Mouse (Mus musculus) lung, postnatal 25 days (tissue): ENCODE data around the gene Hs2st1.
"Not testable (repeated sequence)": the region's sequence is repeated elsewhere in the genome, so short reads cannot be mapped to it uniquely, and the experiment has no call there.

ENCODE experiments used
- DNase-seq: peaks from one replicate; pipeline ENCODE4 v3.0.0; 2022; ENCODE audit warnings: low spot score

Hs2st1 gene

DNA sequence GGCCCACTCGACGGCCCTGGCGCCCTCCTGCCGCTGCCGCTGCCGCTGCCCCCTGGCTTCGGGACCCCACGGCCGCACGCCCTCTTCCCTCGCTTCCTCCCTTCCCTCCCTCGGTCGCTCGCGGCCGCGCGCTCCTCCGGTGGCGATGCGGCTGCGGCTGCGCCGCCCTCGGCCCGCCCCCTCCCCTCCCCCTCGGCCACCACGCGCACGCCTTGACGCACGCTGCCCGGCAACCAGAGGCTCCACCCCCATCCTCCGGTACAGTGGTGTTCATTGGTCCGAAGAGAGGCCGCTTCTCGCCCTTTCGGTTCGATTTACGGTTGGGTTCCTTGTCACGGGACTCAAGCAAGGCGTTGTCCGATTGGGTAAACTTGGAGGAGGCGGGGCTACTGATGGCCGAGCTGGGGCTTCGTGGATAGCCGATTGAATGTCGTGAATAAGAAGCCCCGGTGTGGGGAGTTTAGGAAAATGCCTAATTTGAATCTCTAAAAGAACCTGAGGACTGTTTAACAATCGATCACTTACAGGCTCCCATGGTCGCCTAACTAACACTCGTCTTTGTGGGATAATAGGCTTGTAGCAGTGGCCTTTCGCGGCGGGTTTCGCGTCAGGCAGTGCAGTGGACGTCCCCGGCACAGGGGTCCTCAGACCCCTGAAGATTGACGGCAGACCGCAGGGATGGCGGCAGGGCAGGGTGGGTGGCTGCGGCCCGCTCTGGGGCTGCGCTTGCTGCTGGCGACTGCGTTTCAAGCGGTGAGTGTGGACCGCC, at the start of gene Hs2st1, which contains the start of gene Selenof:
Gene Hs2st1 (minus strand): TSS at position 135 of the 769 bp plus-strand sequence.
Gene Selenof (plus strand): TSS at position 258 of the 769 bp plus-strand sequence.
- DNase-seq = peak; percentile 100

DNA sequence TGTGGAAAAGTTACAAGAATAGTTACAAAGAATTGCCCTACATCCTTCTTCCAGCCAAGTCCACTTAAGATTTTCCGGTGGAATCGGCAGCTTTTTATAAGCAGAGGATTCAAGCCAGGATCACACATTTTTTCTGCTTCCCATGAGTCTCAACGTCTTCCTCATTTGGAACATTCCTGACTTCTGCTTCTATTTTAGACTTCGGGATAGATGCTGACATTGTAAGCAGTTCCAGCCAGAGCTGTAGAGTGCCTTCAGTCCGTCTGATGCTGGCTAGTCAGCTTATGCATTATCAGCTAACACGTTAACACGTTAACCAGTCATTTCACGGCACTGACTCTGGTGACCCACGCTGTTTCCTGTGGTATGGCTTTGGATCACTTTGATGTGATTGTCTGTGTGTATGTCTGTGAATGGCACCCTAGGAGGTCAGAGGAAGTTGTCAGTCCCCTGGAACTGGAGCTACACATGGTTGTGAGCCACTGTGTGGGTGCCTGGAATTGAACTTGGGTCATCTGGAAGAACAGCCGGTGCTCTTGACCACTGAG, 47.7 kb upstream of the Hs2st1 start:
- no peak for DNase-seq

DNA sequence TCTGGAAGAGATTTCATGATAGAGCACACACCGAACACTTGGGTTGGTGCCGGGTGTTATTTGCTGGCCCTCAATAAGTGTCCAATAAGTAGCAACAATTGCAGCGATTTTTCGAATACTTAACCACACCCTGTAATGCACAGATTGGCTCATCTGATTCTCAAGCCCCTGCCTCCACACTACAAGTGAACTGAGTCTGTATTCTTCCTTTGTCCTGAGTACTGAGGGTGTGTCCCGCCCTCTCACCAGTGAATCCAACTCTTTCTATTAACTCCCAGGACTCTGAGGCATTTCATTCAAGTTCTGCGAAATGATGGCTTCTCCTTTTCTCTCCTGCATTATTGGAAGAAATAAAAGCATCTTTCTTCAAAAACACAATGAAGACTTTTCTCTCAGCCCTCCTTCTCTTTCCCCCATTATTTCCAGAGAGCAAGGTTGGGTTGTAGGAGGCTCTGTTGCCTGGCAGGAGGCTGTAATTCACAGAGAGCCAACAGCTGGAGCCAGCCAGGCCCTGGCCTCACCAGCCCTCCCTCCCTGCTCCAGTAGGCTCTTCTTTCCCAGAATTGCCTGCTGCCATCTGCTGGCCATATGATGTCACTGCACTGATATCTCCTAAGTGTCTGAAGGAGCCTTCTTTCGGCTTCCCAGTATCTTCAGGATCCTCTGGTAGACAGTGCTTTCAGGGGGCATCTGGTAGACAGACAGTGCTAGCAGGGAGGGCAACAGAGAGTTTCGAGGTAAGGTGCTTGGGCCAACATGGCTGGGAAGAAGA, 46.9 kb upstream of the Hs2st1 start:
- peak; percentile 84 for DNase-seq

DNA sequence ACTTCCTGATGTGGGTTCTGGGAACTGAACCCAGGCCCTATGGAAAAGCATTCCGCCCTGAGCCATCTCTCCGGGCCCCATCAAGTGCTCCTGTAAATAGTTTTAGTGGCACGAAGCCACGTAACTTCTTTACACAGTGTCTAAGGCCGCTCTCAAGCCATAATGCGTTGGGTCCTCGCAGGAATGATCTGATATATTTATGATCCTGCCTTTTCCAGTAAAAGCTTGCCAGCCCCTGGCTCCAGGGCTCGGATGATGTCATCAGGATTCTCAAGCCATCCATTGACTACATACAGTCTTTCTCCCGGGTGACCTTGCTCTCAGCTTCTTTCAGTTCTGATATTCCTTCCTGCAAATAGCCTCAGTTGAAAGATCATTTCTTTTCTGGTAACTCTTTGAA, 45.5 kb upstream of the Hs2st1 start:
- no peak for DNase-seq

DNA sequence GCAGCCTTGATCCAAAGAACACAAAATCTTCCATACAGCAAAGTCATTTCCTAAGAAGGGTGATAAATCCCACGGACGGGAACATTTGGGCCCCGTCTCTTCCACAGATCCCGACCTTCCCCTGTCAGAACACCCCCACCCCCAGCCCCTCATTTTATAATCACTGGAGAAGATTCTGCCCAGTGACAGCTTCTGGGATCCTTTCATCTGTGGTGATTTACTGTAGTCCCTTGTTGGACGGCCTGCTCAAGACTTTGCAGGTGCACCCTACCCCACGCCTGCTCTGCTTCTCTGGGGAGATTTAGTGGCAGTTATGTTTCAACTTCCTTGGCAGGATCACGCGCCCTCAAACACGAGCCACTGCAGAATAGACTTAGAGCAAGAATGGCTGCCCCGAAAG, 44.7 kb upstream of the Hs2st1 start:
- DNase-seq = no peak

DNA sequence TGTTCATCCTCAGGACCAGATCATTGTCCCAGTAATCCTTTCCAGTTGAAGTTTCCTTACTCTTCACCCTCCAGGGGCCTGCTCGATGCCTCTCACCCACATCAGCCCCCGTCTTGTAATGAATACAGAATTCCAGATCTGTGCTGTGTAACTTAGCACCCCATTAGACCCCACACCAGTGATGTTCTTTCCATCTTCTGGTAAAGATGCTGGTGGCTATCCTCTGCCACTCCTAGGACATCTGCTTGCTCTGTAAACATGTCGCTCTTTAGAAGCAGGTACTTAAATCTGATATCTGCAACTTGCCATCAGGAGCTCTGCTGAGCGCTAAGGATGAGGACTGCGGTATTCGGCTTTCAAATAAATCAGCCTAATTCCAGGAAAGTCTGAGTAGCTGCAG, 44.3 kb upstream of the Hs2st1 start:
- no peak for DNase-seq

DNA sequence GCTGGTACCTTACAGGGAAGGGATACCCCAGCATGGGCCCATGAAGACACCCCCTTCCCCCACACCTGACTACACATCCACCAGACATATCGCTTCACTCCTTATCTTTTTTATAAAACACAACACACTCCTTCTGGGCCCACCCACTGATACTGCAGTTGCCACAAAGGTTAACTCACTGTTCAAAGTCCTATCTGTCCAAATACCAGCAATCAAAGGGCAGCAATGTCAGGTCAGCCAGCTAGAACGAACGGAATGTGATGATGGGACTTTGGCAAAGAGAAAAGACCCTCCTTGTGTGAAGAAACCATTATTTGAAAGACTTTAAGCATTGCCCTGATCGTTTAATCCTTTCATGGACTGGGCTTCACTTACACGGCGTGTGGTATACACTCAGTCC, 42.4 kb upstream of the Hs2st1 start:
- DNase-seq = no peak

DNA sequence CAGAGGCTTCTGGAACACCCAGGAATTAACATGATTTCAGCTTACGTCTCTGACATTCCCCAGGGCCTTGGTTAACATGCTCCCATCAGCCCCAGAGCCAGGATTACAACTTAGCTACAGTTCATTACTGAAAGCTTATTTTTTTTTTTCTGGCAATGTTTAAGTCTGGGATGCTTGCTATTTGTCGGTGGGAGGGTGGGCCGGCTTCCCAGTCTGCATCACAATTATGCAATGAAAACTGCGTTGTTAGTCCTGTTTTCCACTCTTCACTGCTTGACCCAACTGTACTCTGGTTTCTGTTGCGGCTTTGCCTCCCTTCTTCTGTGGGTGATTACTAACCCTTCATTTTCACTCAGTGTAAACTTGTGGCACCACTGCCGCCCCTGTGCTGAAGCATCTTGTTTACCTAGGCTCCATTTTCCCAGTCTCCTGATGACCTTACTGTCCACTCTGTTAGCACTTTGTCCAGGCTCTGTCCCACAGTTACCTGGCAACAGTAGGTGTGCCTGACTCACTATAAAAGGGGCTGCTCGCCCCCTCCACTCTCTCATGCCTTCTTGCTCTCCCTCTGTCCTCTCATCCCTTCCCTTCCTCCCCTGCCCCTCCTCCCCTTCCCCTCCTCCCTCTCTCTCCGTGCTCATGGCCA, 41.8 kb upstream of the Hs2st1 start:
- DNase-seq = no peak

DNA sequence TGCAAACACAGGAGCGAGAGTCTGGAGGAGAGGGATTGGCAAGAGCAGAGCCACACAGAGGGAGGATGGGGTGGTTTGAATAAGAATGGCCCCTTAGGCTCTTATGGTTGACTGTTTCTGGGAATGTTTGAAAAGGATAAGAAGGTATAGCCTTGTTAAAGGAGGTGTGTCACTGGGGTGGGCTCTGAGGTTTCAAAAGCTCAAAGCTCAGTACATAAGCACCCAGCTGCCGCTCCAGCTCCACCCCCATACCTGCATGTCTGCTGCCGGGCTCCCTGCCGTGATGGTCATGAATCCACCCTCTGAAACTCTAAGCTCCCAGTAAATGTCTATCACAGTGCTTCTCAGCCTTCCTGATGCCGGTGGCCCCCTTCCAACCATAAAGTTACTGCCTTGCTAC, 40.8 kb upstream of the Hs2st1 start:
- no peak for DNase-seq

DNA sequence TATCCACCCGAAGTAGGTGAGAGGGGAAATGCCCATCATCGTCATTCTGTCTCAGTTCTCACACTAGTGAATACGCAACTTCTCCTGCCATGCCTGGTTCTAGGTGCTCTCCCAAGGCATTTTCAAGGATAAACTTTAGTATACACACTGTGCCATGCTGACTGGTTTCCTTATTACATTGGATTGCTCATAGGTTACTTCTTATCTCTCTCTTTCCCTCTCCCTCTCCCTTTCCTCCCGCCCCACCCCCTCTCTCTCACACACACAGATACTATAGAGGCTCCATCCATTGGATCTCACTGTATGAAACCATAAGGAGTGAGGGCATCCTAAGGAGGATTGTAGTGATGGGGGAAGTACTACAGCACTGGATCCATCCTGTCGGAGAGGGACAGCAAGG, 38.1 kb upstream of the Hs2st1 start:
- DNase-seq = no peak

DNA sequence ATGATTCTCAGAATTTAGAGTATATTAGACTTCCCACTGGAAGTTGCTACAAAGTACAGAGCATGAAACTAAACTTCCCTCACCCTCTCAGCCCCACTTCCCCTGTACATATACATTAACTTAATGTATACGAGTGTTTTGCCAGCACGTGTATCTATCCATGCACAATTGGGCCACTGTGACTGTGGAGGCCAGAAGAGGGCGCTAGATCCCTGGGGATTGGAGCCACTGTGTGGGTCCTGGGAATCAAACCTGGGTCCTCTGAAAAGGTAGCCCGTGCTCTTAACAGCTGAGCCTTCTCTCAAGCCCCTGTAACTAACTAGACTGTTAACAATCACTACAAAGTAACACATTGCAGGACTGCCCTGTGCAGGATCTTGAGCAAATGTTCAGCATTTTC, 36.5 kb upstream of the Hs2st1 start:
- DNase-seq = no peak

DNA sequence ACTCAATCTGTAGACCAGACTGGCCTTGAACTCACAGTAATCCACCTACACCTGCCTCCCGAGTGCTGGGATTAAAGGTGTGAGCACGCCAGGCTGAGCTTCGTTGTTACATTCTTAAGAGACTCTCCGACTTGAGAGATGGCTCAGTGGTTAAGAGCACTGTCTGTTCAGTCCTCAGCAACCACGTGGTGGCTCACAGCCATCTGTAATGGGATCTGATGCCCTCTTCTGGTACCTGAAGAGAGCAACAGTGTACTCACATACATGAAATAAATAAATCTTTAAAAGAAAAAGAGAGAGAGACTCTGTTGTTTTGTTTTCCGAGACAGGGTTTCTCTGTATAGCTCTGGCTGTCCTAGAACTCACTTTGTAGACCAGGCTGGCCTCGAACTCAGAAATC, 35.8 kb upstream of the Hs2st1 start:
- not testable (repeated sequence) for DNase-seq

DNA sequence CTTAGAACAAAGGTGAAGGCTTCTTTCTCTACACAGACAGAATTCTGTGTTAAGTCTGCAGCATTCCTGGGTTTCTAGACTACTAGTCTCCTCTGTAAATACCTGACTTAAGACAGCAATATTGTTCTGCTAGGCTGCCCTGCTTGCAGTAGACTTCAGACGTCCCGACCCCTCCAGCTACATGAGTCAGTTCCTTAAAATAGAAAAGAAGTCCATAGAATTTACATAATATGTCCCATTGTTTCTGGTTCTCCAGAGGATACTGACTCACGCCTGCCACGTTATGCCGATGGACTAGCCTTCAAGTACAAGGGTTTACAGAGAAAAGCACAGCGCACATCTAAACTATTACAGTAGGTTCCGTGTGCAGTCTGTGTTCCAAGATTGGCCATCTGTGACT, 34.2 kb upstream of the Hs2st1 start:
- DNase-seq = no peak

DNA sequence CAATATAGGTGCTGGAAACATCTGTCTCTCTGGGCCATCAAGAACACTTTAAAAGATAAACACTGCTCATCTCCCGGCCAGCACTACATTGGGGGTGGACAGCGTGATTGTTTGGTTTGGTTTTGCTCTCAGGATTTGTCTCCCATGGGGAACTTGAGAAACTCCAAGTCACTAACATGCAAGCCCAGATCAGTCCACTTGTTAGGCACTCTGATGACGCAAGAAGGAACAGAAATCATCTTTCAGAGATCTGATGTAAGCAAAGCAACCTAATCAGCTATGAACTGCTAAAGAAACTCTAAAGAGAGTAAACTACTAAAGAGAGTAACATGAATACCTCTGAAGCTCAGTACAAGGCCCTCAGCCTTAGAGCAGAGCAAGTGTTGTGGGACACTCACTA, 33.6 kb upstream of the Hs2st1 start:
- no peak for DNase-seq

DNA sequence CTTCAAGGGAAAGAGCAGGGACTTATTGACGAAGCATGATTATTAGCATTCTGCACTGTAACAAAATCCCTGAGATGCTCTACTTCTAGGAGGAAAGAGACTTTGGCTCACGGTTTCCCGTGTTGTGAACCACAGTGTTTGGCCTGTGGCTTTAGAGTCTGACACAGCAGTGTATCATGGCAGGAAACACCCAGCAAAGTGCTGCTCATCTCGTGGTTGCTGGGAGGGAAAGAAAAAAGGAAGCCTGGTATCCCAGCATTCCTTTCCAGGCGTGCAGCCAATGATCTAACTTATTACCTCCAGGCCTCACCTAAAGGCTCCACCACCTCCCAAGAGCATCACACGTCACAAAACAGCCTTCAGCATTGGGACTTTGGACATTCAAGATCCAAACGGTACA, 32.8 kb upstream of the Hs2st1 start:
- DNase-seq = no peak

DNA sequence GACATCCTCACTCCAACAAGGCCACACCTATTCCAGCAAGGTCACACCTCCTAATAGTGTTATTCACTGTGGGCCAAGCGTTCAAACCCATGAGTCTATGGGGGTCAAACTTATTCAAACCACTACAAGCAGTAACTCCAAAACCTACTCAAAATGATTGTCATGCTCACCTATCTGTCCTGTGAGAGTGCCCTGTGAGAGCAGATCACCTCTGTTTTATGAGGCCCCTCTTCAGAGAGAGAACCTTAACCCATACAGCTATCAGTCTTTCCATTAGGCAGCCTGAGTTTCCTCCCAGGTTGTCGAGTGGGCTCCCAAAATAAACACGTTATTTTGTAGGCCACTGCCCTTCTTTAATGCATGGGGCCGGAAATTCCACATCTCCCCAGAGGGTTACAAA, 32.4 kb upstream of the Hs2st1 start:
- no peak for DNase-seq

DNA sequence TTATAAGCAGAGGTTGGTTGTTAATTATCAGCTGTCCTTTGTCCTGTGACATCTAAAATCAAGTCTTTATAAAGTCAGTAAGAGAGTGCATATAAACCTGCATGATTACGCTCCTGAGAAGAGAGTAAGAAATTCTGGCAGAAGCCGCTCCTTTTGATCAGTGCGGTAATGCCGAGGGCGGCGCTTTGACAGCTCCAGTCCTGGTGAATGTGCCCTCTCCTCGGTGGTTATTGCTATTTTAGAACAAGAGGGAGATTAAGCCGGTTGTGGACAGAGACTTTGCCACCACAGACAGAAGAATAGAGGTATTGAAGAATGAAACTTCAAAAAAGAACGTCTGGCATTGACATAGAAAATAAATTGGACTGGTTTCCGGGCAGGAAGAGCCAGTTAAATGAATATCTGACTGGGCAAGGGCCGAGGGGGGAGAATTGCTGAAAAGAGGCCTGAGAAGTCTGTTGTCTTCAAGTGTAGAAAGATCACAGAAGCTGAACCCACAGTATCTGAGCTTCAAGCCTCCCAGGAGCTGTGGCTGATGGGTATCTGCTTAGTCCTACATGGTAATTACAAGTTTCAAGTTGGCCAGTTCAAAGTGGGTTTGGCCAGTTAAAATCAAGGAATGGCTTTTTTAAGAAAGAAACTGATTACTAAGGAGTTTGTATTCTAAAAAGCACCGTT, 27.9 kb upstream of the Hs2st1 start:
- no peak for DNase-seq

DNA sequence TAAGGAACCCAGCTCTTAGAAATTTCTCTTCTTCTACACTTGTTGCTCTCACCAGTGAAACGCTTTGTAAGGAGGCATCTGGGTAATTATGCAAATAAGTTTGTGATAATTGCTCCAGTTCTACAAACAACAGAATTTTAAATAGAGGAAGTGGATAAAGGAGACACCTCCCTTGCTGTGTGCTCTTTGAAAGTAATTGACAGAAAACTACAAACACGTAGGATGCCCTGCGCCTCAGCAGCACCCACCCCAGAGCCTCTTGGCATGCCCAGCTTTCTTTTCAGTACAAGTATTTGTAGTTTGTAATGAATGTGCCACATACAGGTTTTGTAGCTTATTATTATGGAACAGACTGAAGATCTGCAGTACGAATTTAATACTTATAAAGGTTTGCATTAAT, 27.1 kb upstream of the Hs2st1 start:
- DNase-seq = no peak

DNA sequence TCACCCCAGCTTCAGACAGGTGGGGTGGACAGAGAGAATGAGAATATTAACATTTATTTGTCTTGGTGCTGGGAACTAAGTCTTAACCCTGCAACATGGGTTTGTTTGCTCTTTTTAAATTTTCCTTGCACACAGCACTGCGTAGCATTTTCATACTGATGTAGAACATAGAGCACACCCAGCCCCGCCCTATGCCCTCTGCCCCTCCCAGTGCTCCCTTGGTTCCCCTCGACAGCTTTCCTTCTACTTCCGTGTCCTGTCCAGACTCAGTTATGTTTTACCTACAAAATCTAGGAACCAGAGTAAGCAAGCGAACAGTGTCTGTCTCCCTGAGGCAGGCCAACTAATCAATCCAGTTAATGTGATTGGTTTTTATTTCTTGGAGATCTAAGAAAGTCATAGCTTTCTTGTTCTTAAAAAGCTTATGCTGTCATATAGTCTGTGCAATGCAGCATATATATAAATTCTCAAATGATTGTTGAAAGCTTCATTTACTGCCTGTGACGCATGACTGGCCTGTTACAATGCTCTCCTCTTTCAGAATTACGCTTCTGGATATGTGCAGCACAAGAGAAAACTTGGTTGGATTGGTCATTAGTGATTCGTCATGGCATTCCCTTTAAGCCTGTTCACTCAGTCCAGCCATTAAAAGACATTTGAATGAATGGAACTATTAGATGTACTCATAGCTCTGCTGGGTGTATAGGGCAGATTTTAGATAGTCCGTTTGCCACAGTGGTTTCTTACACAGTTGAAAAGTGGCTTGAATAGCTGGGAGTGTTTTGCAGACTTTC, 23.2 kb upstream of the Hs2st1 start:
- DNase-seq = no peak

DNA sequence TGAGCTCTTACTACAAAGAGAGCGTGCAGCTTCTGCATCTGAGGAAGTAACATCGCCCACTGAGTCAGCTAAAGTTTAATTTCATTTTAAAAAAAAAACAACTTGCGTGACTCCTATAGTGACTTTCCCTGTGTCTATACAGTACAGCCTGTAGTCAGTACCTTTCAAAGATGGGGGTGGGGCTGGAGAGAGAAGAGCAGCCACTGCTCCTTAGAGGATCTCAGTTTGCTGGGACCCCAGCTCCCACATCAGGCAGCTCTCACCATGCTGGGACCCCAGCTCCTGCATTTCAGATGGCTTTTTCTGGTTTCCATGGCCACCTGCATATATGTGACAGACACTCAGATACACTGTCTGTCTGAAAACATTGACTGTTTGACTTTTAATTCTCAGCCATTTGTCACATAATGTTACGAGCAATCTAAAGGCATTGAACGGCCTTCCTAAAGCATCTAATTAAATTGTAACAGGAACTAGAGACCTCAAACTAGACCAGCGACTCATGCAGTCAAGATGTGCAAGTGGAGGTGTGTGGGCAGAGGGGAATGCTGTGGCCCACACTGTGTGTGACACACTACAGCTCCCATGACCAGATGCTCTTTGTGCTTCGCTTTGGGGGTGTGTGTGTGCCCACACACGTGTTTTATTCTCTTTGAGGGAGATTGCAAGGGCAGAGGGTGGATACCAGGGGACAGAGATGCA, 19.4 kb upstream of the Hs2st1 start:
- DNase-seq = no peak

DNA sequence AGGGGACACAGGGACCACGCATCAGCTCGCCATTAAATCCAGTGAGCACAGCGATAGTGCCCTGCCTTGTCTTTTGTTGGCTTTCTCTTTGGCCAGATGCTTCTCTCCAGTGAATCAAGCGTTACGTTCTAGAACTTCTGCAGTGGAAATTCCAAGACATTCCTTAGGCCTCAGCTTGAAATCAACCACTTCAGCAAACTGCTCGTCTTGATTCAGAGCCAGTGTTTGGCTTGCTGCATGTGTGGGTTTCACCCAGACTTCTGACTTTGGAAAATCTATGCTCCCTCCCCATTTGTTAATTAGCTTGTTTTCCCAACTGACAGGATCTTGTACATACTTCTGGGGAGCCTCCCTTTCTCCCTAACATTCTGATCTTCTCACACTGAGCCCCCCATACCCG, 16.8 kb upstream of the Hs2st1 start:
- DNase-seq = peak; percentile 40
